Mouse (Mus musculus) limb, embryonic 12.5 days (tissue): ENCODE measurements around the gene Gcnt2. TPM values are rescaled to one million over a fixed set of nuclear protein-coding genes. Genes with fewer than 3 reads are reported as not detected.

ENCODE experiments used
- ATAC-seq: fragments of 200-750 bp; cut with Nextera tagmentation; 2 replicates; pipeline ENCODE4 v1.8.0; 2017; ENCODE audit warnings: low read depth, moderate TSS enrichment; ENCODE audit not compliant: insufficient number of reproducible peaks, insufficient read depth, low FRiP score, low TSS enrichment
- H3K27ac ChIP-seq: fragments of 300-500 bp; sonication (generic); 2 replicates; pipeline ENCODE4 v1.5.1; 2016; ENCODE audit warnings: mild to moderate bottlenecking, moderate library complexity
- H3K27me3 ChIP-seq: fragments of 300-500 bp; sonication (generic); 2 replicates; pipeline ENCODE4 v1.6.1; 2016; ENCODE audit warnings: mild to moderate bottlenecking, moderate library complexity
- H3K36me3 ChIP-seq: fragments of 300-500 bp; sonication (generic); 2 replicates; pipeline ENCODE4 v1.6.1; 2016; ENCODE audit warnings: mild to moderate bottlenecking, moderate library complexity
- H3K4me1 ChIP-seq: fragments of 300-500 bp; sonication (generic); replicated peaks from 2 replicates; pipeline ENCODE4 v1.6.1; 2016
- H3K4me2 ChIP-seq: fragments of 300-500 bp; sonication (generic); 2 replicates; pipeline ENCODE4 v1.6.1; 2016; ENCODE audit warnings: mild to moderate bottlenecking, moderate library complexity
- H3K4me3 ChIP-seq: fragments of 300-500 bp; sonication (generic); replicated peaks from 2 replicates; pipeline ENCODE4 v1.5.1; 2016; ENCODE audit warnings: mild to moderate bottlenecking
- H3K9ac ChIP-seq: fragments of 300-500 bp; sonication (generic); replicated peaks from 2 replicates; pipeline ENCODE4 v1.6.1; 2016; ENCODE audit warnings: mild to moderate bottlenecking, moderate library complexity
- H3K9me3 ChIP-seq: fragments of 300-500 bp; sonication (generic); 2 replicates; pipeline ENCODE4 v1.6.1; 2016; ENCODE audit warnings: mild to moderate bottlenecking, moderate library complexity
- WGBS: fragments of 180-500 bp; shearing (Covaris S2); methylation state at CpG from one replicate; pipeline ENCODE4 v1.1.7; 2016; 5-methylcytosine and 5-hydroxymethylcytosine counted together
- microRNA-seq: library from miRNA; unstranded; fragments of <30 nt; microRNA quantifications from one replicate; pipeline ENCODE4, GENCODE M21; 2017
- polyA plus RNA-seq: library from polyadenylated mRNA; unstranded; fragments of >200 nt; fragmentation: Nextera tagmentation; extraction: Ambion mirVana; gene quantifications from 2 replicates; pipeline ENCODE4 v1.2.1, GENCODE M21; 2016

Gcnt2 gene
- polyA plus RNA-seq, 1 experiment from 2014 or later: 2.1 TPM

GRCm38 (mm10) chr13:41002001-41002400 lies 142.4 kb downstream of the Gcnt2 start:
- H3K27ac ChIP-seq: no peak overlapping the region
- peaks cover 12% of the 10 kb centered on the region for H3K4me1 ChIP-seq
- peaks cover 33% of the 10 kb centered on the region for H3K36me3 ChIP-seq
- ATAC-seq: no peak
- H3K9ac ChIP-seq: no peak overlapping the region
- peak overlapping the region; percentile 83 for H3K4me3 ChIP-seq
- H3K9me3 ChIP-seq: no peaks in the 10 kb centered on the region
- H3K4me2 ChIP-seq: peak overlapping the region; percentile 85
- no peaks in the 10 kb centered on the region for H3K27me3 ChIP-seq
- WGBS: 85% methylated on average over 5 of the region's 5 CpGs

- Histone ChIP-seq H3K27me3 (no peaks in the 10 kb centered on the region), H3K27ac (no peak overlapping the region), H3K4me1 (peaks cover 6% of the 10 kb centered on the region), H3K9ac (no peak overlapping the region), H3K4me2 (no peak overlapping the region), H3K4me3 (no peak overlapping the region), H3K9me3 (no peaks in the 10 kb centered on the region), H3K36me3 (peaks cover 76% of the 10 kb centered on the region)
- WGBS: 94% methylated on average over 4 of the region's 4 CpGs
- ATAC-seq: no peak
Observed at GRCm38 (mm10) chr13:41006244-41006643, 146.7 kb downstream of the Gcnt2 start.

- H3K9me3 ChIP-seq: no peaks in the 10 kb centered on the region
- ATAC-seq: no peak
- no peaks in the 10 kb centered on the region for H3K27me3 ChIP-seq
- no peaks in the 10 kb centered on the region for H3K4me1 ChIP-seq
- H3K4me3 ChIP-seq: no peak overlapping the region
- H3K4me2 ChIP-seq: no peak overlapping the region
- no peak overlapping the region for H3K27ac ChIP-seq
- no peak overlapping the region for H3K9ac ChIP-seq
- WGBS: 93% methylated on average over 10 of the region's 10 CpGs
- peaks cover 91% of the 10 kb centered on the region for H3K36me3 ChIP-seq
Observed at GRCm38 (mm10) chr13:41008271-41008670, 148.7 kb downstream of the Gcnt2 start.

- Histone ChIP-seq H3K9me3 (no peaks in the 10 kb centered on the region), H3K27me3 (no peaks in the 10 kb centered on the region), H3K36me3 (peaks cover 95% of the 10 kb centered on the region), H3K4me1 (no peaks in the 10 kb centered on the region), H3K4me3 (no peak overlapping the region), H3K27ac (no peak overlapping the region), H3K9ac (no peak overlapping the region), H3K4me2 (no peak overlapping the region)
- WGBS: 85% methylated on average over 8 of the region's 8 CpGs
- ATAC-seq: no peak
Observed at GRCm38 (mm10) chr13:41008946-41009345, 149.4 kb downstream of the Gcnt2 start.

Small RNA genes lying within 50 kb of the gene (microRNA-seq; reads per million reads assigned to microRNA genes)
- not detected for gene Mir5124a

Other genes starting within 250 kb of the Gcnt2 start
- gene Tfap2a, start 121.4 kb upstream of the Gcnt2 start, polyA plus RNA-seq: 10.1 and 11.3 TPM in 2 replicates
- 58.1 and 59.1 TPM in 2 replicates for gene Pak1ip1, start 141.3 kb downstream of the Gcnt2 start, polyA plus RNA-seq
- gene Tmem14c, start 156.5 kb downstream of the Gcnt2 start, polyA plus RNA-seq: 196 and 204 TPM in 2 replicates
- 0.50 and 1.2 TPM in 2 replicates for gene Mak, start 220.0 kb downstream of the Gcnt2 start, polyA plus RNA-seq